Comparison of ENCODE assay signal across 8 mouse cellular contexts in genomic region chr3:89087338-89088110, GRCm38 (mm10). TPM values are rescaled to one million over a fixed set of nuclear protein-coding genes. Genes with fewer than 3 reads are reported as not detected.
DNase-seq lines count a peak whose midpoint lies in the region; ATAC-seq and TF ChIP-seq lines count a peak whose summit lies in the region.

No protein-coding gene starts in this region.

- peak; percentile 68 to 69 for DNase-seq in frontal cortex, postnatal 10 days (ENCODE audit: low spot score in 2 of 2)
- peak; percentile 68 to 75 for DNase-seq in cerebellum, adult 2 months
- DNase-seq in gastrocnemius, postnatal 14 days: peak; percentile 71
- peak; percentile 90 for DNase-seq in kidney, adult 18-20 months
- DNase-seq in naive thymus-derived CD4-positive, alpha-beta T cell, adult 2 months (ENCODE audit: low read depth): peak; percentile 92

- H3K4me3 ChIP-seq in cerebellum, adult 2 months (replicated peaks; ENCODE audit: insufficient read depth, low read depth, low read length): no peak overlapping the region
- H3K4me3 ChIP-seq in limb, embryonic 15.5 days: peak overlapping the region; percentile 1; the same call in 1 of the 2 replicates
- no peak overlapping the region for H3K4me3 ChIP-seq in stomach, embryonic 16.5 days (replicated peaks; ENCODE audit: low read length)

- H3K4me1 ChIP-seq in cerebellum, adult 2 months (ENCODE audit: control insufficient read depth, insufficient read depth, low read length): peaks cover 5% of the 10 kb centered on the region; the same call in 1 of the 2 replicates
- H3K4me1 ChIP-seq in limb, embryonic 15.5 days: peaks cover 39% of the 10 kb centered on the region
- peaks cover 28% of the 10 kb centered on the region for H3K4me1 ChIP-seq in stomach, embryonic 16.5 days (ENCODE audit: control insufficient read depth, insufficient read depth, low read length)

- intact Hi-C loops in gastrocnemius, postnatal 14 days (cut with DNase I; ENCODE audit: low total_unique reads): loop anchor here (2.0 kb wide), 1 partner anchor 129 kb away; no protein-coding TSS in a partner anchor

- peaks cover 37% of the 10 kb centered on the region for H3K36me3 ChIP-seq in limb, embryonic 15.5 days
- H3K36me3 ChIP-seq in stomach, embryonic 16.5 days (ENCODE audit: control insufficient read depth, insufficient read depth, low read length): no peaks in the 10 kb centered on the region

- no peak for TF ChIP-seq POLR2A in cerebellum, adult 2 months (IDR thresholded peaks at IDR 0.05; ENCODE audit: borderline replicate concordance, insufficient read depth, low read length)

- peak; percentile 65; the same call in 1 of the 2 replicates for TF ChIP-seq CTCF in cerebellum, adult 2 months (IDR thresholded peaks at IDR 0.05; ENCODE audit: borderline replicate concordance, insufficient read depth, low read depth, low read length)

- 33% methylated on average over 21 of the region's 21 CpGs for WGBS in cerebellum, adult 2 months
- WGBS in limb, embryonic 15.5 days: 17% methylated on average over 21 of the region's 21 CpGs
- WGBS in stomach, embryonic 16.5 days: 24% methylated on average over 21 of the region's 21 CpGs

- no peak for ATAC-seq in frontal cortex, adult (ENCODE audit: low TSS enrichment)
- ATAC-seq in limb, embryonic 15.5 days (ENCODE audit: insufficient number of reproducible peaks, low FRiP score, low TSS enrichment, low read depth): no peak
- no peak for ATAC-seq in stomach, embryonic 16.5 days (ENCODE audit: insufficient read depth, low FRiP score)

- H3K9me3 ChIP-seq in limb, embryonic 15.5 days: no peaks in the 10 kb centered on the region
- H3K9me3 ChIP-seq in stomach, embryonic 16.5 days (replicated peaks; ENCODE audit: control insufficient read depth, low read length): no peaks in the 10 kb centered on the region

- peak overlapping the region; percentile 31 for H3K4me2 ChIP-seq in limb, embryonic 15.5 days
- peak overlapping the region; percentile 41; the same call in 1 of the 2 replicates for H3K4me2 ChIP-seq in stomach, embryonic 16.5 days (ENCODE audit: low read depth, low read length)

- no peaks in the 10 kb centered on the region for H3K27me3 ChIP-seq in cerebellum, adult 2 months (ENCODE audit: control insufficient read depth, insufficient read depth, low read length)
- H3K27me3 ChIP-seq in limb, embryonic 15.5 days: peaks cover 5% of the 10 kb centered on the region; the same call in 1 of the 2 replicates
- H3K27me3 ChIP-seq in stomach, embryonic 16.5 days (ENCODE audit: control insufficient read depth, insufficient read depth, low read length): no peaks in the 10 kb centered on the region

- H3K9ac ChIP-seq in limb, embryonic 15.5 days: no peak overlapping the region
- peak overlapping the region; percentile 43; the same call in 1 of the 2 replicates for H3K9ac ChIP-seq in stomach, embryonic 16.5 days (ENCODE audit: low read length)

- no peak overlapping the region for H3K27ac ChIP-seq in cerebellum, adult 2 months (ENCODE audit: insufficient read depth, low read length)
- H3K27ac ChIP-seq in limb, embryonic 15.5 days: peak overlapping the region; percentile 33; the same call in 1 of the 2 replicates
- H3K27ac ChIP-seq in stomach, embryonic 16.5 days (ENCODE audit: low read length): no peak overlapping the region

RNA-seq across cellular contexts. Expression of gene Rusc1, which starts 5.6 kb away (rescaled TPM):
- 164 and 169 TPM in 2 replicates for polyA plus RNA-seq in cerebellum, adult 2 months (2012; rRNA removed)
- total RNA-seq in gastrocnemius, postnatal 14 days (2021): 10 to 100 TPM; 10.3 TPM
- 29.2 and 31.1 TPM in 2 replicates for polyA plus RNA-seq in limb, embryonic 15.5 days (2015; fragmentation: Nextera tagmentation; extraction: Ambion mirVana)
- 19.2 and 22.8 TPM in 2 replicates for polyA plus RNA-seq in stomach, embryonic 16.5 days (2015; fragmentation: Nextera tagmentation; extraction: Ambion mirVana)

RNA-seq across cellular contexts. Expression of gene Gm43738, which starts 13.4 kb away (rescaled TPM):
- 0.03 TPM in 1 of 2 replicates, not detected in the other for polyA plus RNA-seq in cerebellum, adult 2 months (2012; rRNA removed)
- not detected for total RNA-seq in gastrocnemius, postnatal 14 days (2021)
- not detected in 2 replicates for polyA plus RNA-seq in limb, embryonic 15.5 days (2015; fragmentation: Nextera tagmentation; extraction: Ambion mirVana)
- not detected in 2 replicates for polyA plus RNA-seq in stomach, embryonic 16.5 days (2015; fragmentation: Nextera tagmentation; extraction: Ambion mirVana)

RNA-seq across cellular contexts. Expression of gene Fdps, which starts 14.2 kb away (rescaled TPM):
- polyA plus RNA-seq in cerebellum, adult 2 months (2012; rRNA removed): 107 and 113 TPM in 2 replicates
- 10 to 100 TPM; 24.7 to 30.7 TPM for total RNA-seq in gastrocnemius, postnatal 14 days (2021)
- polyA plus RNA-seq in limb, embryonic 15.5 days (2015; fragmentation: Nextera tagmentation; extraction: Ambion mirVana): 253 and 265 TPM in 2 replicates
- polyA plus RNA-seq in stomach, embryonic 16.5 days (2015; fragmentation: Nextera tagmentation; extraction: Ambion mirVana): 340 and 368 TPM in 2 replicates

RNA-seq across cellular contexts. Expression of gene Pklr, which starts 48.4 kb away (rescaled TPM):
- 0.03 and 0.07 TPM in 2 replicates for polyA plus RNA-seq in cerebellum, adult 2 months (2012; rRNA removed)
- not detected for total RNA-seq in gastrocnemius, postnatal 14 days (2021)
- polyA plus RNA-seq in limb, embryonic 15.5 days (2015; fragmentation: Nextera tagmentation; extraction: Ambion mirVana): 0.20 and 0.23 TPM in 2 replicates
- polyA plus RNA-seq in stomach, embryonic 16.5 days (2015; fragmentation: Nextera tagmentation; extraction: Ambion mirVana): 14.3 and 22.0 TPM in 2 replicates
